Mouse (Mus musculus) skeletal muscle tissue, adult 2 months (tissue): ENCODE results near the gene Senp5.
"Not testable (repeated sequence)": the region's sequence is repeated elsewhere in the genome, so short reads cannot be mapped to it uniquely, and the experiment has no call there.

Experiments used
- DNase-seq: peaks from one replicate; pipeline ENCODE4 v3.0.0-alpha.2; 2012; ENCODE audit warnings: low read depth, low spot score

Gene Senp5

GRCm38 (mm10) chr16:32002509-32003477, at the start of gene Senp5:
TSS of gene Senp5 (minus strand) at chr16:32003287.
- DNase-seq, result peak; percentile 91

GRCm38 (mm10) chr16:32042367-32042766, 39.3 kb upstream of the Senp5 start:
- no peak for DNase-seq

GRCm38 (mm10) chr16:32019678-32020077, 16.6 kb upstream of the Senp5 start:
- no peak for DNase-seq

- DNase-seq, result no peak
Measured at GRCm38 (mm10) chr16:32010330-32010729, 7.2 kb upstream of the Senp5 start.

GRCm38 (mm10) chr16:32009913-32010312, 6.8 kb upstream of the Senp5 start:
- DNase-seq, result no peak

GRCm38 (mm10) chr16:32008529-32009293, 5.6 kb upstream of the Senp5 start:
- DNase-seq, result no peak

- no peak for DNase-seq
Measured at GRCm38 (mm10) chr16:32004731-32005130, 1.6 kb upstream of the Senp5 start.

- no peak for DNase-seq
Measured at GRCm38 (mm10) chr16:31996371-31996770, 6.7 kb downstream of the Senp5 start.

GRCm38 (mm10) chr16:31993946-31994345, 9.1 kb downstream of the Senp5 start:
- DNase-seq, result no peak

GRCm38 (mm10) chr16:31993195-31993594, 9.9 kb downstream of the Senp5 start:
- DNase-seq, result no peak

- DNase-seq, result no peak
Measured at GRCm38 (mm10) chr16:31992039-31992438, 11.0 kb downstream of the Senp5 start.

GRCm38 (mm10) chr16:31980946-31981345, 22.1 kb downstream of the Senp5 start:
- DNase-seq, result no peak

GRCm38 (mm10) chr16:31979501-31979900, 23.6 kb downstream of the Senp5 start:
- no peak for DNase-seq

- no peak for DNase-seq
Measured at GRCm38 (mm10) chr16:31975258-31975657, 27.8 kb downstream of the Senp5 start.

GRCm38 (mm10) chr16:31963224-31963623, 39.9 kb downstream of the Senp5 start:
- no peak for DNase-seq

GRCm38 (mm10) chr16:31948345-31948774, 54.7 kb downstream of the Senp5 start, which contains the start of the genes 0610012G03Rik and Ncbp2:
TSS of gene 0610012G03Rik (minus strand) at chr16:31948494.
TSS of gene Ncbp2 (plus strand) at chr16:31948513.
- peak; percentile 93 for DNase-seq

- DNase-seq, result no peak
Measured at GRCm38 (mm10) chr16:31947901-31948316, 55.2 kb downstream of the Senp5 start.

GRCm38 (mm10) chr16:31947333-31947732, 55.8 kb downstream of the Senp5 start:
- no peak for DNase-seq

- not testable (repeated sequence) for DNase-seq
Measured at GRCm38 (mm10) chr16:31945986-31946385, 57.1 kb downstream of the Senp5 start.

- DNase-seq, result no peak
Measured at GRCm38 (mm10) chr16:31945372-31945771, 57.7 kb downstream of the Senp5 start.

- DNase-seq, result no peak
Measured at GRCm38 (mm10) chr16:31944698-31945255, 58.3 kb downstream of the Senp5 start.

GRCm38 (mm10) chr16:31943980-31944379, 59.1 kb downstream of the Senp5 start:
- DNase-seq, result peak; percentile 27
